Mouse (Mus musculus) heart, postnatal 0 days (tissue): ENCODE measurements around the gene Ntng1.

Experiments
- CTCF ChIP-seq: IDR thresholded peaks from 2 replicates; pipeline ENCODE4 v1.5.1; 2016; ENCODE audit warnings: antibody characterized with exemption, control low read depth, low read depth
- EP300 ChIP-seq: IDR thresholded peaks from 2 replicates; pipeline ENCODE4 v1.6.1; 2016; ENCODE audit warnings: antibody characterized with exemption, low read depth

DNA sequence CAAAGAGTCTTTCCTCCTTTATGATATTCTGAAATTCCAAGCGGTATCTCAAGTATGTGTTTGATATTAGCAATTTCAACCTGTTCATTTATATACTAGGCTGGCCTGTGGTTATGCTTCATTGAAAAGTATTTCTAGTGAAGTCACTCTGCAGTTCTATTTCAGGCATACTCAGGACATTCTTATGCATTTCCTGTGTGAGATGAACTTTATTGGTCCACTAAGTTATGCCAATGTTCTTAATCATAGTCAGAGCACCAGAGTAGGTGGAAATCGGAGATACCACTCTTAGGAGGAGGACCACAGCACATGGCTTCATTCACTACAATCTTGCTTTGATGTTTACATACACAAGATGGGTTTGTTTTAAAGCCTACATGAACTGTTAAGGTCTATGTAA lies 99.6 kb downstream of the Ntng1 start:
- TF ChIP-seq CTCF: no peak
- no peak for TF ChIP-seq EP300
